Mouse (Mus musculus) frontal cortex, adult (tissue): ENCODE data around the gene Tmem176a.

Experiments used
- ATAC-seq: cut with Nextera tagmentation; 2 replicates; pipeline ENCODE4 v1.9.2; 2017; ENCODE audit warnings: mild to moderate bottlenecking, moderate library complexity, mixed read lengths; ENCODE audit not compliant: low TSS enrichment

Tmem176a gene

DNA sequence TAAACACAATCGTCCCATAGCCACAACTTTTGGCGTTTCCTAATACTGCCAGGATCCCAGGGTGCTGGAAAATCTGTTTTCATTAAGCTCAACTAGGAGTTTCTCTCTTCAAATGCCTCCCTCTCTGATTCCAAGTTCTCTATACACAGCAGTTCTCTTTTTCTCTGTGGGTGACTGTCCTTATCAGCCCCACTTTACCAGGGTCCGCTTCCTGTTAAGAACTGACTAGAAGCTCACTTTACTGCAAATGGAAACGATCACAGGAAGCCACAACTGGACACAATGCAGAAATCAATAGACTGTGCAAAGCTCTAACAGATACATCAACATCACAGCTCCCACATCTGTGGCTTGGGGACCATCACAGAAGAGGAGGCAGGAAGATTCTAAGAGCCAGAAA is 53.5 kb downstream of the Tmem176a start:
- no peak for ATAC-seq

DNA sequence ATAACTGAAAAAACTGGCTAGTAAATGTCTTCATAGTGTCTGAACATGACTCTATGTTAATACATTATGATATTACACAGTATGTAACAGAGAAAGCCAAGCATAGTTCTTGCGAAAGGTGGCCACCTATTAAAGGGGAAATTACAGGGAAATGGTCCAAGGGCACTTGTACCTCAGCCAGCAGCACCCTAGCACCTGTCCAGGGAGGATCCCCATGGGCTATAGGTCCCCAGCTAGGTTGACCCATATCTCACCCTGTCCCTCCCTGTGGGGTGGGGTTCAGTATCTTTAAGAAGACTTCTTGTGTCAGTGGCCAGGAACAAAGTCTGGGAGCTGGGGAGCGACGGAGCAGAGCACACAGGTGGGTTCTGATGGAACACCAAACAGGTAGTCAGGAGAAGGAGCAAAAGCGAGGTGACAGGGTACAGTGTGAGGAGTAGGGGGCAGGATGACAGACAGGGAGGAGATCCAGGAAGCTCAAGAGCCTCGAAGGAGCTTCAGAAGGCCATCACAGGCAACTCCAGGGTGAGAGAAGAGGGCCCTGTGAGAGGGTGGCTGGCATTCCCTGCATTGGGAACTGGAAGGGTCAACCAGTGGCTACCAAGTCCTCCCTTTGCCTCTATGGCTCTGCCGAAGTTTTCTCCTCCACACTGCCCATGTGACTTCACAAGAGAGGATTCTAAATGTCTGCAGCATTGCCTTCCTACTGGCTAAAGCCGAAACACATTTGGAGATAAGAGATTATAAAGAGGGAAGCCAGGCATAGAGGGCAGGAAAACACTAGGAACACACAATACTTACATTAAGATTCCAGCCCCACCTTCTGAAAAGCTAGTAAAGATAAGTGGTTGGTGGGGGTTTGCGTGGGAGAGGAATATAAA is 54.5 kb downstream of the Tmem176a start:
- no peak for ATAC-seq

DNA sequence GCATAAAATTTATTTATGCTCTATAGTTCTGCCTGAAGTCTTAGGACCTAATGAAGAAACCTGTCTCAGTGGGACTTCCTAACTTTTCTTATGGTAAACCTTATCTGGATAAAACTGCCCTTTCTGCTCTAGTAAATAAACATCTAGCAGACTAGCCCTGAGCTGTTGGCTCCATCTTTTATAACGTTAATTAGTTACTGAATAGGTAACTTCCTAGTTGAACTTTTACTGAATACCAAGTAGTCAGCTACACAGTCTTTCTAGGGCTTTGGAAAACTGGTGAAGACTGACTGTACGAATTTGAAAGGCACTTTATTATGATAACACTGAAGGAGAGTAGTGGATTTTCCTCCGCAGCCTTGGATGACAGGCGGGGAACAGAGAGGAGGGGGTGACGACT is 55.2 kb downstream of the Tmem176a start:
- ATAC-seq: no peak
